30 mouse cellular contexts compared by ENCODE assay signal in the genomic region with DNA sequence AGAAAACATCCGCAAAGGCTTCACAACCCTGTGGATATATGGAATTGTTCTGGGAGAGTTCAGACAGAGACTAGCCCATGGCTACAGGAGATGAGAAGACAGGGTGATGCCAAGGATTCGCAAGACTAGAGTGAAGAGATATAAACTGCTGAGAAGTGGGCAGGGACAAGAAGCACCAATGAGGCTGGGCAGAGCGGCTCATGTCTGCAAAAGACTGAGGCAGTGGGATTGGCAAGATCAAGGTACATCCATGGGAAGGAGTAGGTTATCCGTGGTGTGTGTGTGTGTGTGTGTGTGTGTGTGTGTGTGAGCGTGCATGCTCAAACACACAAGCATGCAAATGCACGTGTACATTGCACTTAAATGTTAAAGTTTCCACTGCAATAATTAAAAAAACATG.
"Had no signal": no experiment of that assay in that cellular context is flagged by ENCODE, and none has a peak within 500 bp of the region (broad histone marks: within the 10 kb centered on the region; RNA-seq: fewer than 3 reads in every experiment).

No protein-coding gene starts in this region.

- H3K36me3 ChIP-seq: limb, embryonic 10.5 days; limb, embryonic 12.5 days; limb, embryonic 13.5 days; limb, embryonic 15.5 days; liver, embryonic 12.5 days; liver, embryonic 13.5 days; liver, embryonic 15.5 days; lung, embryonic 15.5 days; midbrain, embryonic 12.5 days; midbrain, embryonic 13.5 days; neural tube, embryonic 12.5 days; neural tube, embryonic 13.5 days had no signal

- H3K4me2 ChIP-seq: limb, embryonic 12.5 days; limb, embryonic 13.5 days; limb, embryonic 15.5 days; liver, embryonic 11.5 days; liver, embryonic 12.5 days; liver, embryonic 13.5 days; liver, embryonic 15.5 days; lung, embryonic 14.5 days; lung, embryonic 15.5 days; midbrain, embryonic 12.5 days; midbrain, embryonic 13.5 days; neural tube, embryonic 12.5 days; neural tube, embryonic 13.5 days had no signal

- ATAC-seq: liver, embryonic 12.5 days; liver, postnatal 0 days; lung, postnatal 0 days; midbrain, embryonic 13.5 days; midbrain, embryonic 16.5 days had no signal

- H3K27me3 ChIP-seq: limb, embryonic 12.5 days; limb, embryonic 13.5 days; limb, embryonic 15.5 days; liver, embryonic 12.5 days; liver, embryonic 13.5 days; liver, embryonic 15.5 days; lung, embryonic 15.5 days; megakaryocyte, embryonic 14.5 days; midbrain, embryonic 12.5 days; midbrain, embryonic 13.5 days; neural tube, embryonic 12.5 days; neural tube, embryonic 13.5 days had no signal

- H3K4me3 ChIP-seq: limb, embryonic 10.5 days; limb, embryonic 12.5 days; limb, embryonic 13.5 days; limb, embryonic 15.5 days; liver, embryonic 12.5 days; liver, embryonic 13.5 days; liver, embryonic 15.5 days; lung, embryonic 15.5 days; megakaryocyte, embryonic 14.5 days; midbrain, embryonic 10.5 days; midbrain, embryonic 12.5 days; midbrain, embryonic 13.5 days; myocyte; neural tube, embryonic 12.5 days; neural tube, embryonic 13.5 days had no signal

- H3K4me1 ChIP-seq: midbrain, embryonic 12.5 days had no signal

- H3K9me3 ChIP-seq: limb, embryonic 10.5 days; limb, embryonic 12.5 days; limb, embryonic 13.5 days; limb, embryonic 15.5 days; liver, embryonic 12.5 days; liver, embryonic 13.5 days; liver, embryonic 15.5 days; lung, embryonic 15.5 days; midbrain, embryonic 10.5 days; midbrain, embryonic 12.5 days; midbrain, embryonic 13.5 days; neural tube, embryonic 12.5 days; neural tube, embryonic 13.5 days had no signal

- H3K9ac ChIP-seq: limb, embryonic 12.5 days; limb, embryonic 13.5 days; limb, embryonic 15.5 days; liver, embryonic 12.5 days; liver, embryonic 13.5 days; liver, embryonic 14.5 days; liver, embryonic 15.5 days; liver, postnatal 0 days; lung, embryonic 14.5 days; lung, embryonic 15.5 days; midbrain, embryonic 12.5 days; midbrain, embryonic 13.5 days; neural tube, embryonic 12.5 days; neural tube, embryonic 13.5 days had no signal

- DNase-seq: left cerebral cortex, postnatal 4 days; liver; liver, embryonic 13.5 days; liver, postnatal 0 days; lung, adult 18-20 months; lung, adult 2 months; lung, embryonic 14.5 days; lung, postnatal 10 days; lung, postnatal 14 days; lung, postnatal 36 days; lung, postnatal 4 days had no signal

- H3K27ac ChIP-seq: limb, embryonic 10.5 days; limb, embryonic 12.5 days; limb, embryonic 13.5 days; limb, embryonic 15.5 days; liver, embryonic 12.5 days; liver, embryonic 13.5 days; liver, embryonic 14.5 days; liver, embryonic 15.5 days; lung, embryonic 15.5 days; macrophage; midbrain, embryonic 10.5 days; midbrain, embryonic 13.5 days; neural tube, embryonic 12.5 days; neural tube, embryonic 13.5 days had no signal
